Mouse (Mus musculus): ENCODE measurements around the gene Fkbp1b.
"Not testable (repeated sequence)": the region's sequence is repeated elsewhere in the genome, so short reads cannot be mapped to it uniquely, and the experiment has no call there.

Gene Fkbp1b

DNA sequence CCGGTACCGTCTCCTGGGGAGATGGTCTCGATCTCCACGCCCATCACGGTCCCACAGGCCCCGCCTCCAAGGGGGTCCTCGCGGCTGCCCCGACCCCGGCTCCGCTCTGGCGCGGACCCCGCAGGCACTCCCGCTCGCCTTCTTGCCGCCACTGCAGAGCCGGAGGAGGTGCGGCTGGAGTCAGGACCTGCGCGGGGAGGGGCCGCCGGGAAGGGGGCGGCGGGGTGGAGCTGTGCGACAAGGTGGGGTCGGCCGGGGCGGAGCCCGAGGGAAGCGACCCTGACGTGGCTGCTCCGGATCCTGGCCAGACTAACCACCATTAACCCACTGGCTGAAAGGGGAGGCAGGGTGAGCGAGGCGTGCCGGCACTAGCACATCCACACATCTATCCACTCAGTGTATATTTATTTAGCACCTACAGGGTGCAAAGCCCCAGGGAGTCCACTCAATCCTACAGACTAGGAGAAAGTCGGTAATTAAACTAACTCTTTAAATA, at the start of gene Fkbp1b:
Gene Fkbp1b, minus strand, starts transcription at position 200 of the 496 bp plus-strand sequence.
- peak in 1 of 2 experiments; percentile 29 for DNase-seq

GRCm38 (mm10) chr12:4889891-4890290, 48.5 kb upstream of the Fkbp1b start:
- no peak for DNase-seq

DNA sequence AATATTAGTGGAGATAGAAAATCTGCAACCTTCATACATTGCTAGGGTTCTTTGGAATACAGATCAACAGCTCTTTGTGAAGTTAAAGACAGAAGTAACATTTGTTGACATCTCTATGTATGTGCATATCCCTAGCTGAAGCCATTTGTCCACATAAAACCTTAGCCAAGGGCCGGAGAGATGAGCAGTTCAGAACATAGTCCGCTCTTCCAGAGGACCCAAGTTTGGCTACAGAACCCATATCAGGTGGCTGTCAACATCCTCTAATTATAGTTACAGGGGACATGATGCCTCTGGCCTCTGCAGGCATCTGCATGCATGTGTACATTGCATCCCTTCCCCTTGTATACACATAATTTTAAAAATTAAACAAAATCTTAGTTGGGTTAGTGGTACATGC, 47.9 kb upstream of the Fkbp1b start:
- no peak for DNase-seq

- no peak for DNase-seq
Observed at GRCm38 (mm10) chr12:4888739-4889138, 47.3 kb upstream of the Fkbp1b start.

- DNase-seq: not testable (repeated sequence)
Observed at GRCm38 (mm10) chr12:4886581-4886980, 45.2 kb upstream of the Fkbp1b start.

- DNase-seq: no peak
Observed at GRCm38 (mm10) chr12:4885062-4885461, 43.7 kb upstream of the Fkbp1b start.

GRCm38 (mm10) chr12:4882086-4882485, 40.7 kb upstream of the Fkbp1b start:
- no peak for DNase-seq

DNA sequence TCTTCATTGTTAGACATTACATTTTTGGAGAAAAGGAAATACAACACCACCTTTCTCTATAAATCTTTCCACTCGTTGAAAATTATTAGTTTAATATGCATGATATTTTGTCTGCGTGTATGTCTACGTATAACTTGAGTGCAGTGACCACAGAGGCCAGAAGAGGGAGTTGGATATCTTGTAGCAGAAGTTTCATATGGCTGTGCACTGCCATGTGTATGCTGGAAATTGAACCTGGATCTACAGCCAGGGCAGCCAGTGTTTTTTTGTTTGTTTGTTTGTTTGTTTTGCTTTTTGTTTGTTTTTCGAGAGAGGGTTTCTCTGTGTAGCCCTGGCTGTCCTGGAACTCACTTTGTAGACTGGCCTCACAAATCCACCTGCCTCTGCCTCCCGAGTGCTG, 37.7 kb upstream of the Fkbp1b start:
- peak in 1 of 2 experiments; percentile 42 for DNase-seq

DNA sequence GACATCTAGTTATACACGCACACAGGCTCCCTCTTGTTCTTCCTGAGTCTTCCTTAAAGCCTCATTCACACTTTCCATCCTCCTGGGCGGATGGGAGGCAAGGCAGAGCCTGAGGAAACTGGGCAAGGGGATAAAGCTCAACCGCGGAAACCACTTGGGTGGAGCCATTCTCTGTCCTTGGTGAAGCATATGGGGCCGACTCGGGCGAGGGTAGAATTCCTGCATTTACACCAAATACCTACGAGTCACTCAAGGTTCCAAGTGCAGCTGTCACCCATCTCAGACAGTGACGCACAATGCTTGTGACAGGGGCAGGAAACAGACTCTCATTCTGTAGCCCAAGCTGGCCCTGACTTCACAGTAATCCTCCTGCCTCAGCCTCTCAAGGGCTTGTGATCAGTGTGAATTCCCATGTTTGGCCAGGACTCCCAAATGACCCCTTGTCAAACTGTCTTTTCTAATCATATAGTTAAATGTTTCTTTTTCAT, 36.9 kb upstream of the Fkbp1b start:
- no peak for DNase-seq

DNA sequence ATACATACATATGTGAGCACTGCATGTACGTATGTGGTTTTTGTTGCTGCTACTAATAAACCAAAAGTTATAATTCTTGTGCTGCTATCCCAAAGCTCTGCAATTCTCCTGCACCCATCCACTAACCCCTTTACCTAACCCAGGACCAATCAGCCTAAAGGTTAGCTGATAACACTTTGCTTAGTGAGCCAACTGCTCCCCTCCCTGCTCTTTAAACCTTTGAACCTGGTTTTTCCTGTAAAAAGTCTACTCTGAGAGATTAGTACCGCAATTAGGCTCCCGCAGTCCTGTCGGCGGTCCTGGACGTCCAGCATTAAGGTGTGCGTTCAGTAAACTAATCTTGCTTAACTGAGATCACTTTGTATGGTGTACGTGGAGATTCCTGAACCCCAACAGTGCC, 34.2 kb upstream of the Fkbp1b start:
- no peak for DNase-seq

GRCm38 (mm10) chr12:4874161-4874927, 33.0 kb upstream of the Fkbp1b start, which contains the start of gene Mfsd2b:
TSS of gene Mfsd2b (minus strand) at chr12:4874359.
- peak; percentile 68 to 75 for DNase-seq

- no peak for DNase-seq
Observed at GRCm38 (mm10) chr12:4873531-4873930, 32.1 kb upstream of the Fkbp1b start.

DNA sequence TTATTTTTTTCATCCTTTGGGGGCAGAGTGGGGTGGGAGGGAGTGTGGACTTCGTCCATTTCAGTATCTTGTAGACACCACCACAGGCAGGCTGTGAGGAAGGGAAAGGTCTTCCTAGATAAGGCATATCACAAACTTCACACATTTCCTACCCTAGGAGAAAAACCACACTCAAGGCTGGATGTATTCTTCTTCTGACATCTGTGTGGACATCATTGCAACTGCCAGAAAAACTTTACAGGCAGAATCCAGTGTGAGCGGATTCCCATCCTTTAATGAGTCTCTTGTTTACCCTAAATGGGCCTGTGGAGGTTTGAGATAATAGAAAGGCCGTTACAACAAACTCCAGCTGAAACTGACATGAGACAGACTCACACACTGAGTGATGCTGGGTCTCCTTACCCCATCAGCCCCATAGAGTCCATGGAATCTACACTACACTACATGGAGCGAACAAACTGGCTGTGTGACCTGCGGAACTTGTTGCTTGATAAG, 31.6 kb upstream of the Fkbp1b start:
- DNase-seq: no peak

- no peak for DNase-seq
Observed at GRCm38 (mm10) chr12:4872273-4872672, 30.9 kb upstream of the Fkbp1b start.

- no peak for DNase-seq
Observed at GRCm38 (mm10) chr12:4871260-4871659, 29.9 kb upstream of the Fkbp1b start.

- no peak for DNase-seq
Observed at GRCm38 (mm10) chr12:4868924-4869323, 27.5 kb upstream of the Fkbp1b start.

GRCm38 (mm10) chr12:4864338-4864690, 22.9 kb upstream of the Fkbp1b start:
- DNase-seq: no peak

GRCm38 (mm10) chr12:4863654-4864337, 22.4 kb upstream of the Fkbp1b start:
- peak; percentile 72 to 92 for DNase-seq

- DNase-seq: no peak
Observed at GRCm38 (mm10) chr12:4862672-4863071, 21.3 kb upstream of the Fkbp1b start.

- no peak for DNase-seq
Observed at GRCm38 (mm10) chr12:4859241-4859914, 18.0 kb upstream of the Fkbp1b start.

GRCm38 (mm10) chr12:4856834-4857233, 15.4 kb upstream of the Fkbp1b start:
- no peak for DNase-seq

DNA sequence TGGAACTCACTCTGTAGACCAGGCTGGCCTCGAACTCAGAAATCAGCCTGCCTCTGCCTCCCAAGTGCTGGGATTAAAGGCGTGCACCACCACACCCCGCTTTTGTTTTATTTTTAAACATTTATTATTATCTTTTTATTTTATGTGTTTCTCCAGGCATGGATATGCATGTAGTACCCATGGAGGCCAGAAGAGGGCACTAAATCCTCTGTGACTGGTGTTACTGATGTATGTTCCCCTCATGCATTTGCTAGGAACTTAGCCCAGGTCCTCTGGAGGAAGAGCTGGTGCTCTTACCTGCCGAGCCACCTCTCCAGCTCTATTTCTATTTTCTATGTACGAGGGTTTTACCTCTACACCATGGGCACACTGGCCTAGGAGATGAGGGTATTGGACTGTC, 14.8 kb upstream of the Fkbp1b start:
- DNase-seq: peak in 1 of 2 experiments; percentile 41

GRCm38 (mm10) chr12:4843741-4844140, 2.4 kb upstream of the Fkbp1b start:
- peak in 1 of 2 experiments; percentile 20 for DNase-seq

Measured in kidney, adult 8-10 months (tissue).